Mouse (Mus musculus): ENCODE measurements at regions not wholly inside any gene's neighbourhood (a gene's known extent, or its start where the extent isn't known, plus 50 kb on each side); places are given as distances from the start of the nearest gene placed in this dataset.
A peak's percentile ranks its signal among the peaks of the same experiment; 100 is the strongest.

DNA sequence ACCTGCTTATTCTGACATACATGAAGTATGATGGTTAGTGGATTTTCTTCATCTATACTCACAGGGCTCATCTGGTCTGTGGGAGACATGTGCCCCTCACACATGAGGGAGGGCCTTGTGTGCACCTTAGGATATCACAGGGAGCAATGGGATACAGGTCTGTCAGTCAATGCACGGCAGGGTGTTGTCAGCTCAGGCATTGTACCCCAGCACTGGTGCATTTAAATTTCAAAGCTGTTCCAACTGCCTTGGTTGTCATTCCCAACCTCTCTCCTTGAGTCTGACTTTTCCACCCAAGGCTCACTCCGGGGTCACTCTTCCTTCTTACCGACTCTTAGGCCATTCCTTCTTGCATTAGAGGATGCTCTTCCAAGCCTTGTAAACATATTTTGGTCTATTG lies 181.6 kb upstream of the Arglu1 start:
- peaks cover 38% of the 10 kb centered on the region for H3K4me1 ChIP-seq (replicated peaks; ENCODE audit: low read depth, low read length)
- H3K27me3 ChIP-seq (ENCODE audit: insufficient read depth, low read length) = peaks cover 30% of the 10 kb centered on the region
- H3K4me3 ChIP-seq (replicated peaks; ENCODE audit: low read length) = no peak overlapping the region
- no peaks in the 10 kb centered on the region for H3K36me3 ChIP-seq (ENCODE audit: insufficient read depth, low read length)
- TF ChIP-seq POU5F1 (IDR thresholded peaks at IDR 0.05; ENCODE audit: borderline replicate concordance, low read length) (no peak), NANOG (IDR thresholded peaks at IDR 0.05; ENCODE audit: borderline replicate concordance, low read length) (peak; percentile 65)
- H3K9me3 ChIP-seq (ENCODE audit: low read length) = no peaks in the 10 kb centered on the region; the same call in 1 of the 2 replicates

DNA sequence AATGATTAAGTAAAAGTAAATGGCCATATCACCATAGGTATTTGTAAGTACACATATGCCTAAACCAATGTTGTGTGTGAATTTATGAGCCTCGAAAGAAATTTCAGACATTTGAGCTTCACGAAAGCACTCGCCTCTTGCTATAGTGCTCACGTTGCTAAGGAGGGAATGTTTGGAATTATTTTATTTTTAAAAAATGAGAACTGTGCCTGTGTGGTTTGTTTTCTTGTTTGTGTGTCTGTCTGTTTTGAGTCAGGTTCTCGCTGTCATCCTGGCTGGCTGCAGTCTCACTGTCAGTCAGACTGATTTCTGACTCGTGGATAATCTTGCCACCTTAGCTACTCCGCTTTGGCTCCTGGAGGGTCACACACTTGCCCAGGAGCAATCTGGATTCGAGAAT lies 180.7 kb upstream of the Arglu1 start:
- Histone ChIP-seq H3K9me3 (ENCODE audit: low read length) (no peaks in the 10 kb centered on the region; the same call in 1 of the 2 replicates), H3K36me3 (ENCODE audit: insufficient read depth, low read length) (no peaks in the 10 kb centered on the region), H3K27me3 (ENCODE audit: insufficient read depth, low read length) (peaks cover 22% of the 10 kb centered on the region), H3K4me1 (replicated peaks; ENCODE audit: low read depth, low read length) (peaks cover 33% of the 10 kb centered on the region), H3K4me3 (replicated peaks; ENCODE audit: low read length) (no peak overlapping the region)
- no peak for TF ChIP-seq NANOG (IDR thresholded peaks at IDR 0.05; ENCODE audit: borderline replicate concordance, low read length)
- TF ChIP-seq CTCF (conservative IDR thresholded peaks at IDR 0.05; ENCODE audit: low read length) = no peak
- no peak for TF ChIP-seq POU5F1 (IDR thresholded peaks at IDR 0.05; ENCODE audit: borderline replicate concordance, low read length)

- no peak for TF ChIP-seq POU5F1 (IDR thresholded peaks at IDR 0.05; ENCODE audit: borderline replicate concordance, low read length)
- H3K4me3 ChIP-seq (replicated peaks; ENCODE audit: low read length) = no peak overlapping the region
- H3K4me1 ChIP-seq (replicated peaks; ENCODE audit: low read depth, low read length) = peaks cover 33% of the 10 kb centered on the region
- H3K9me3 ChIP-seq (ENCODE audit: low read length) = no peaks in the 10 kb centered on the region; the same call in 1 of the 2 replicates
- H3K36me3 ChIP-seq (ENCODE audit: insufficient read depth, low read length) = no peaks in the 10 kb centered on the region
- peaks cover 22% of the 10 kb centered on the region for H3K27me3 ChIP-seq (ENCODE audit: insufficient read depth, low read length)
Measured at GRCm38 (mm10) chr8:8870487-8870886, 180.2 kb upstream of the Arglu1 start.

DNA sequence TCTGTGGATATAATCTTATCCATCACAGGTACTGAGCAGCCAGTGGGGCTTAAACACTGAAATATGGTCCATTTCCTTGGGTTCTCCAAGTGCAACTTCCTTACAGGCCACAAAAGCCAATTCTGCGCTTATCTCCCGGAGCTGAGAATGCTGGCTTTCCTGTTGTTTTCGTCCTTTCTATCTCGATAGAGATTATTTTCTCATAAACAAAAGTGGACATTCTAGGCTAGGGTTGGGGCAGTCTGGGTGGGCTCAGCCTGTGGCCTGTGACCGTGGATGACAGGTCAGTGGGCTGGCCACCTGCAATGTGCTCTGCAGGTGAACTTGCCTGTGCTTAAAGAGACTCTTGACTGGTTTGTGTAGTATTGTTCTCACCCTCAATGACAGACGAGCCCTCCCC lies 179.0 kb upstream of the Arglu1 start:
- H3K9me3 ChIP-seq (ENCODE audit: low read length) = no peaks in the 10 kb centered on the region; the same call in 1 of the 2 replicates
- TF ChIP-seq NANOG (IDR thresholded peaks at IDR 0.05; ENCODE audit: borderline replicate concordance, low read length) = no peak
- no peak for TF ChIP-seq POU5F1 (IDR thresholded peaks at IDR 0.05; ENCODE audit: borderline replicate concordance, low read length)
- TF ChIP-seq CTCF (conservative IDR thresholded peaks at IDR 0.05; ENCODE audit: low read length) = no peak
- peaks cover 33% of the 10 kb centered on the region for H3K4me1 ChIP-seq (replicated peaks; ENCODE audit: low read depth, low read length)
- H3K27me3 ChIP-seq (ENCODE audit: insufficient read depth, low read length) = peaks cover 22% of the 10 kb centered on the region
- H3K4me3 ChIP-seq (replicated peaks; ENCODE audit: low read length) = no peak overlapping the region
- no peaks in the 10 kb centered on the region for H3K36me3 ChIP-seq (ENCODE audit: insufficient read depth, low read length)

- Histone ChIP-seq H3K4me1 (replicated peaks; ENCODE audit: low read depth, low read length) (peaks cover 27% of the 10 kb centered on the region), H3K9me3 (ENCODE audit: low read length) (no peaks in the 10 kb centered on the region), H3K27me3 (ENCODE audit: insufficient read depth, low read length) (peaks cover 12% of the 10 kb centered on the region), H3K4me3 (replicated peaks; ENCODE audit: low read length) (no peak overlapping the region), H3K36me3 (ENCODE audit: insufficient read depth, low read length) (no peaks in the 10 kb centered on the region)
- TF ChIP-seq CTCF (conservative IDR thresholded peaks at IDR 0.05; ENCODE audit: low read length) (no peak), POU5F1 (IDR thresholded peaks at IDR 0.05; ENCODE audit: borderline replicate concordance, low read length) (no peak), NANOG (IDR thresholded peaks at IDR 0.05; ENCODE audit: borderline replicate concordance, low read length) (no peak)
Measured at GRCm38 (mm10) chr8:8867924-8868323, 177.6 kb upstream of the Arglu1 start.

GRCm38 (mm10) chr8:8867126-8867777 lies 176.9 kb upstream of the Arglu1 start:
- Histone ChIP-seq H3K27me3 (ENCODE audit: insufficient read depth, low read length) (peaks cover 8% of the 10 kb centered on the region; the same call in 1 of the 2 replicates), H3K4me1 (replicated peaks; ENCODE audit: low read depth, low read length) (peaks cover 20% of the 10 kb centered on the region), H3K4me3 (replicated peaks; ENCODE audit: low read length) (no peak overlapping the region), H3K36me3 (ENCODE audit: insufficient read depth, low read length) (no peaks in the 10 kb centered on the region), H3K9me3 (ENCODE audit: low read length) (no peaks in the 10 kb centered on the region)
- TF ChIP-seq POU5F1 (IDR thresholded peaks at IDR 0.05; ENCODE audit: borderline replicate concordance, low read length) = no peak
- no peak for TF ChIP-seq NANOG (IDR thresholded peaks at IDR 0.05; ENCODE audit: borderline replicate concordance, low read length)
- TF ChIP-seq CTCF (conservative IDR thresholded peaks at IDR 0.05; ENCODE audit: low read length) = no peak

DNA sequence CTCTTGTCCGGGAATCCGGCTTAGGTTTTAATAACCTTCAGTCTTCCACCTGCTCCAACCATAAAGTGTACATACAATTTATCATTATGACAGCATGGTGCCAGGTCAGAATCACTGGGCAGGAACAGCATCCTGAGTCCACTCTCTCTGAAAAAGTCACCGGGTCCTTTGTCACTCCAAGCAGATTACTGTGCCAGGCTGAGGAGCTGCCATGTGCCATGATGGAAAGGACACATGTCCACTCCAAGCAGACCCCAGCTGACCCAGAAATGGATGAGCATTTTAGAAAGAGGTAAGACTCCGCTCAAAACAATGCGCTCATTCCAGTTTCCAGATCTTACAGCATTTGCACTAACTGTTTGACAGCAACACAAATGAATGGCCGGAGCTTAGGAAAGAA lies 172.4 kb upstream of the Arglu1 start:
- Histone ChIP-seq H3K36me3 (ENCODE audit: insufficient read depth, low read length) (no peaks in the 10 kb centered on the region), H3K4me3 (replicated peaks; ENCODE audit: low read length) (no peak overlapping the region)

DNA sequence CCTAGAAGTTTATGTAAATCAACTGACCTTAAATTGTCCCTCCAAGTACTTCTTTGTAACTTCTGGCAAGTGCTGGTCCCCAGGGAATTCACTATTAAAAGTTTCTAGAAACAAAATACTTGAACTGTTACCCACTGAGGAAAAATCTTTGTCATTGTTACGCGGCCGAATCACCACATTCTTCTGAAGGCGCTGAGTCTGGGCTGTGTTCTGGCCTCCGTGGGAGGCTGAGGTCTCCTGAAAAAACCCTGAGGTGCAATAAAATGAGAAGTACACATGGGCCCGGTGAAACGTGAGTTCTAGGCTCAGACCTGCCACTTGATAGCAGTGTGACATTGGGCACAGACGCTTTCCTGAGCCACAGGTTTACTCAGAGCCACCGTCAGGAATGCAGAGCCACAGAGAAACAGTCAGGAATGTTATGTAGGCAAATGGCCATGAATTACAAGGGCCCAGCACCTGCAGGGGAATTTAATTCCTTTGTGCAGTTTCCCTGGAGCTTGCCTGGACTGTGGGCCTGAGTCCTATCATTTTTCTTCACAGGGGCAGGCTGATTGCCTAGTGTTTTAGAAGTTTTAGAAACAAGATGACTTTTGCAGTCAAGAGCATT lies 171.1 kb upstream of the Arglu1 start:
- TF ChIP-seq CTCF (conservative IDR thresholded peaks at IDR 0.05; ENCODE audit: low read length) (no peak), POU5F1 (IDR thresholded peaks at IDR 0.05; ENCODE audit: borderline replicate concordance, low read length) (no peak), NANOG (IDR thresholded peaks at IDR 0.05; ENCODE audit: borderline replicate concordance, low read length) (no peak)

More for the DNA sequence above, 172.4 kb upstream of the Arglu1 start:
- TF ChIP-seq NANOG (IDR thresholded peaks at IDR 0.05; ENCODE audit: borderline replicate concordance, low read length) (no peak), POU5F1 (IDR thresholded peaks at IDR 0.05; ENCODE audit: borderline replicate concordance, low read length) (no peak), CTCF (conservative IDR thresholded peaks at IDR 0.05; ENCODE audit: low read length) (no peak)
- H3K4me1 ChIP-seq (replicated peaks; ENCODE audit: low read depth, low read length) = peaks cover 5% of the 10 kb centered on the region
- no peaks in the 10 kb centered on the region for H3K27me3 ChIP-seq (ENCODE audit: insufficient read depth, low read length)
- no peaks in the 10 kb centered on the region for H3K9me3 ChIP-seq (ENCODE audit: low read length)

More for the DNA sequence above, 171.1 kb upstream of the Arglu1 start:
- Histone ChIP-seq H3K4me1 (replicated peaks; ENCODE audit: low read depth, low read length) (peaks cover 5% of the 10 kb centered on the region), H3K9me3 (ENCODE audit: low read length) (no peaks in the 10 kb centered on the region), H3K27me3 (ENCODE audit: insufficient read depth, low read length) (no peaks in the 10 kb centered on the region), H3K36me3 (ENCODE audit: insufficient read depth, low read length) (no peaks in the 10 kb centered on the region), H3K4me3 (replicated peaks; ENCODE audit: low read length) (no peak overlapping the region)
